Mouse (Mus musculus) lung, embryonic 15.5 days (tissue): ENCODE results near the gene Parva. TPM values are rescaled to one million over a fixed set of nuclear protein-coding genes. Genes with fewer than 3 reads are reported as not detected.
A peak's percentile ranks its signal among the peaks of the same experiment; 100 is the strongest.

ENCODE experiments used
- ATAC-seq: fragments of 200-750 bp; cut with Nextera tagmentation; 2 replicates; pipeline ENCODE4 v1.8.0; 2017; ENCODE audit warnings: moderate number of reproducible peaks, borderline replicate concordance; ENCODE audit not compliant: low FRiP score, low TSS enrichment; ENCODE audit errors: extremely low read depth
- H3K27ac ChIP-seq: fragments of 300-500 bp; sonication (generic); 2 replicates; pipeline ENCODE4 v1.5.1; 2015; ENCODE audit warnings: moderate library complexity, mild to moderate bottlenecking, inconsistent platforms
- H3K27me3 ChIP-seq: fragments of 300-500 bp; sonication (generic); 2 replicates; pipeline ENCODE4 v1.6.1; 2015; ENCODE audit warnings: inconsistent platforms
- H3K36me3 ChIP-seq: fragments of 300-500 bp; sonication (generic); 2 replicates; pipeline ENCODE4 v1.6.1; 2015; ENCODE audit warnings: inconsistent platforms
- H3K4me1 ChIP-seq: fragments of 300-500 bp; sonication (generic); 2 replicates; pipeline ENCODE4 v1.6.1; 2015; ENCODE audit warnings: inconsistent platforms
- H3K4me2 ChIP-seq: fragments of 300-500 bp; sonication (generic); 2 replicates; pipeline ENCODE4 v1.6.1; 2015; ENCODE audit warnings: inconsistent platforms, mild to moderate bottlenecking, moderate library complexity
- H3K4me3 ChIP-seq: fragments of 300-500 bp; sonication (generic); 2 replicates; pipeline ENCODE4 v1.5.1; 2015; ENCODE audit warnings: mild to moderate bottlenecking, inconsistent platforms
- H3K9ac ChIP-seq: fragments of 300-500 bp; sonication (generic); 2 replicates; pipeline ENCODE4 v1.6.1; 2015; ENCODE audit warnings: inconsistent platforms
- H3K9me3 ChIP-seq: fragments of 300-500 bp; sonication (generic); 2 replicates; pipeline ENCODE4 v1.6.1; 2016; ENCODE audit warnings: inconsistent platforms
- WGBS: fragments of 180-500 bp; shearing (Covaris S2); methylation state at CpG from one replicate; pipeline ENCODE4 v1.1.7; 2015; 5-methylcytosine and 5-hydroxymethylcytosine counted together
- polyA plus RNA-seq: library from polyadenylated mRNA; unstranded; fragments of >200 nt; fragmentation: Nextera tagmentation; extraction: Ambion mirVana; gene quantifications from 2 replicates; pipeline ENCODE4 v1.2.1, GENCODE M21; 2015

The Parva gene
- polyA plus RNA-seq, 1 experiment from 2014 or later = 109 TPM

GRCm38 (mm10) chr7:112400175-112400574 is 27.1 kb upstream of the Parva start:
- WGBS = 41% methylated on average over 6 of the region's 6 CpGs
- H3K4me2 ChIP-seq = no peak overlapping the region
- peaks cover 3% of the 10 kb centered on the region; the same call in 1 of the 2 replicates for H3K4me1 ChIP-seq
- no peak overlapping the region for H3K27ac ChIP-seq
- no peaks in the 10 kb centered on the region for H3K9me3 ChIP-seq
- ATAC-seq = peak; percentile 39; the same call in 1 of the 2 replicates
- H3K4me3 ChIP-seq = no peak overlapping the region
- no peak overlapping the region for H3K9ac ChIP-seq
- no peaks in the 10 kb centered on the region for H3K27me3 ChIP-seq
- no peaks in the 10 kb centered on the region for H3K36me3 ChIP-seq

GRCm38 (mm10) chr7:112405061-112405460 is 22.2 kb upstream of the Parva start:
- H3K4me3 ChIP-seq = no peak overlapping the region
- no peaks in the 10 kb centered on the region for H3K9me3 ChIP-seq
- H3K27ac ChIP-seq = no peak overlapping the region
- no peak overlapping the region for H3K4me2 ChIP-seq
- H3K36me3 ChIP-seq = no peaks in the 10 kb centered on the region
- WGBS = 32% methylated on average over 2 of the region's 2 CpGs
- no peak overlapping the region for H3K9ac ChIP-seq
- H3K4me1 ChIP-seq = peaks cover 7% of the 10 kb centered on the region; the same call in 1 of the 2 replicates
- no peaks in the 10 kb centered on the region for H3K27me3 ChIP-seq
- no peak for ATAC-seq

- no peaks in the 10 kb centered on the region for H3K9me3 ChIP-seq
- 62% methylated on average over 8 of the region's 8 CpGs for WGBS
- H3K9ac ChIP-seq = no peak overlapping the region
- no peak overlapping the region for H3K4me2 ChIP-seq
- H3K4me3 ChIP-seq = no peak overlapping the region
- H3K27ac ChIP-seq = no peak overlapping the region
- ATAC-seq = no peak
- peaks cover 7% of the 10 kb centered on the region; the same call in 1 of the 2 replicates for H3K4me1 ChIP-seq
- no peaks in the 10 kb centered on the region for H3K27me3 ChIP-seq
- H3K36me3 ChIP-seq = no peaks in the 10 kb centered on the region
Observed at GRCm38 (mm10) chr7:112405578-112405977, 21.7 kb upstream of the Parva start.

DNA sequence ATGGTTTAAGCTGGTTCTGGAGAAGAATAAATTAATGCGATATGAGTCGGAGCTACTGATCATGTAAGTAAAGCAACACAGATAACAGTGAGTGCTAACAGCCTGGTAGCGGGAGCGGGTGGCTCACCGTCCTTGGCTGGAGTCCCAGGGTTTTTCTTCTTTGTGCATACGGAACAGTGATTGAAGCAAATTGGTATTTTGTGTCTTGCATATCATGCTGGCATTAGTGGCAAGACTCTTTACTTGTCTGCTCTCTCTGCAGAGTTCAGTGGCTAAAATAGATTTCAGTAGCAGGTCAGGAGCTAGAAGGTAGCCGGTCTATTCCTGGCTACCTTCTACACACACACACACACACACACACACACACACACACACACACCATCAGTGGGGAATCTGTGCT is 19.7 kb upstream of the Parva start:
- 44% methylated on average over 7 of the region's 7 CpGs for WGBS
- H3K9me3 ChIP-seq = no peaks in the 10 kb centered on the region
- no peak overlapping the region for H3K4me2 ChIP-seq
- no peak overlapping the region for H3K4me3 ChIP-seq
- H3K4me1 ChIP-seq = peaks cover 7% of the 10 kb centered on the region; the same call in 1 of the 2 replicates
- no peaks in the 10 kb centered on the region for H3K27me3 ChIP-seq
- no peak overlapping the region for H3K9ac ChIP-seq
- H3K36me3 ChIP-seq = no peaks in the 10 kb centered on the region
- H3K27ac ChIP-seq = no peak overlapping the region
- ATAC-seq = no peak

- no peaks in the 10 kb centered on the region for H3K36me3 ChIP-seq
- H3K27ac ChIP-seq = no peak overlapping the region
- H3K27me3 ChIP-seq = no peaks in the 10 kb centered on the region
- ATAC-seq = no peak
- H3K9me3 ChIP-seq = no peaks in the 10 kb centered on the region
- no peak overlapping the region for H3K9ac ChIP-seq
- 80% methylated on average over 3 of the region's 3 CpGs for WGBS
- H3K4me3 ChIP-seq = no peak overlapping the region
- H3K4me1 ChIP-seq = peaks cover 6% of the 10 kb centered on the region; the same call in 1 of the 2 replicates
- no peak overlapping the region for H3K4me2 ChIP-seq
Observed at GRCm38 (mm10) chr7:112409991-112410390, 17.3 kb upstream of the Parva start.

GRCm38 (mm10) chr7:112413286-112413685 is 14.0 kb upstream of the Parva start:
- Histone ChIP-seq H3K36me3 (no peaks in the 10 kb centered on the region), H3K4me3 (no peak overlapping the region), H3K27ac (no peak overlapping the region), H3K4me2 (no peak overlapping the region), H3K27me3 (0 out of 2 replicates have a peak, but pooled peaks cover 4% of the 10 kb centered on the region), H3K9ac (no peak overlapping the region), H3K4me1 (peaks cover 20% of the 10 kb centered on the region), H3K9me3 (no peaks in the 10 kb centered on the region)
- no peak for ATAC-seq
- WGBS = 75% methylated on average over 6 of the region's 6 CpGs

- 0 out of 2 replicates have a peak, but pooled peaks cover 4% of the 10 kb centered on the region for H3K27me3 ChIP-seq
- no peaks in the 10 kb centered on the region for H3K9me3 ChIP-seq
- H3K4me2 ChIP-seq = peak overlapping the region; percentile 18; the same call in 1 of the 2 replicates
- H3K36me3 ChIP-seq = no peaks in the 10 kb centered on the region
- H3K4me1 ChIP-seq = peaks cover 20% of the 10 kb centered on the region
- 15% methylated on average over 14 of the region's 14 CpGs for WGBS
- peak overlapping the region; percentile 13; the same call in 1 of the 2 replicates for H3K27ac ChIP-seq
- no peak overlapping the region for H3K4me3 ChIP-seq
- no peak for ATAC-seq
- no peak overlapping the region for H3K9ac ChIP-seq
Observed at GRCm38 (mm10) chr7:112416058-112416526, 11.2 kb upstream of the Parva start.

DNA sequence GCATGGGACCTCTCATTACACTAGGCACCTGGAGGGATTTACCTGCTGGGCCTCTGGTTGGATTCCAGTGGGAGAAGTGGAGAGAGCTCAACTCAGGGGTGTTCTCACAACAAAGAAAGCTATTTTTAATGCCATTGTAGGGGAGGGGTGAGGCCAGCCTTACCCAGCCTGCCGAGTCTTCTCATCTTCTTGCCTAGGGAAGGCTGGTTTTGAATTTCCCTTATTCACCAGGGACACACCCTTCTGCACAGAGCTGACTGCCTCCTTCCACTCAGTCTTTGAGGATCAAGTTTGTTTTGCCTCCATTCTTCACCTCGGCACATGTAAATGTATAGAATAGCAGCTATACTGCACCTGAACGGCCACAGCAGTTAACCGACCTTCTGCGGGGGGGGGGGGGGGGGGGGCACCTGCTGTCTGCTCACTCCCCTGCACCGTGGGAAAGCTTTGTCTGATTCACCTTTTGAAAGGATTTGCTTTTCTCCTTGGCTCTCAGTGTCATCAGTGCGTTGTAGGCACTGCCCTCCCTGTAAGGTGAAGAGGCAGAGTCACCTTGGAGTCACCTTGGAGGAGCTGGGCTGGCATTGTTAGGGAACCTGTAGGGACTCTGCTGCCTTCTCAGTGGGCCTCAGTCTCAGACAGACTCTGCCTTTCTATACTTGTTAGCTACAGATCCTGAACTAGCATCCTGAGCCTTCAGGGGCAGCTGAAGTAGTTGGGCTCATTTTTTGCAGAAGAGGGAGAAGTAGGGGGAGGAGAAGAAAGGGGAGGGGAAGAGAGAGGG is 10.4 kb upstream of the Parva start:
- H3K4me2 ChIP-seq = no peak overlapping the region
- no peaks in the 10 kb centered on the region for H3K9me3 ChIP-seq
- ATAC-seq = no peak
- 29% methylated on average over 5 of the region's 7 CpGs for WGBS
- H3K4me1 ChIP-seq = peaks cover 20% of the 10 kb centered on the region
- H3K9ac ChIP-seq = no peak overlapping the region
- H3K27me3 ChIP-seq = 0 out of 2 replicates have a peak, but pooled peaks cover 4% of the 10 kb centered on the region
- no peak overlapping the region for H3K4me3 ChIP-seq
- H3K36me3 ChIP-seq = no peaks in the 10 kb centered on the region
- H3K27ac ChIP-seq = peak overlapping the region; percentile 47

DNA sequence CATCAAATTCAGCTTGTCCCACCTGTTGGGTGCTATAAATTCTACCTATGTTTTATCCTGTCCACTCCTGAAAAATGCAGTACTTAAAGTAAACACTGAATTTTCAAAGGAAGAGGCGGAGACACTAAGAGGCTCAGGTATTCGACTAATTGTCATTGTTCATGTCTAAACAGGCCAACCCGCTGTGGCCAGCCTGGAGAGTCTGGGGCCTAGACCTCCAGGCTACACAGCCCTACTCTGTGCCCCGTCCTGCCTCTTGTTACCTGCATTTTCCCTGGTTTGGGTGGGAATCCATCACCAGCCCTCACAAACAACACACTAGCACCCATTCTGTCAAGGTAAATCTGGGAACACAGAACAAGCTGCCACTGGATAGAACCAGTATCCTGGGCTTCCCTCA is 9.7 kb upstream of the Parva start:
- 68% methylated on average over 4 of the region's 4 CpGs for WGBS
- Histone ChIP-seq H3K27ac (no peak overlapping the region), H3K9ac (no peak overlapping the region), H3K4me2 (no peak overlapping the region), H3K36me3 (no peaks in the 10 kb centered on the region), H3K27me3 (0 out of 2 replicates have a peak, but pooled peaks cover 4% of the 10 kb centered on the region), H3K4me1 (peaks cover 20% of the 10 kb centered on the region), H3K4me3 (no peak overlapping the region), H3K9me3 (no peaks in the 10 kb centered on the region)
- ATAC-seq = no peak

DNA sequence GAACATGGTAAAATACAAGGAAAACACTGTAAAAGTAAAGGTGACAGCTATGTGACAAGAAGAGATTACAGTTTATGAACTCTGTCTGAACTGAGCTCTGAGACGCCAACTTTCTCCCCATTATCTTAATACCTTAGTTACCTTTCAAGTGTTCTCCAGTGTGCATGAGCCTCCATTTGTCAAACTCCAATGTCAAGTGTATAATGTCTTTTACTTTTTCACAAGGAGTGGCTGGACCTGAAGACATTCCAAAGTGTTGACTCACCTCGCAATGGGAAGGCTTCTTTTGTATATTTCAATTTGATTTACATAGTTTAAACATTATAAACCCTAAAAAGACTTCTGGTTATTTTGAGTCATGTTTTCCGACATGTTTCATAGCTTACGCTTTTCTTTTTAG is 3.9 kb upstream of the Parva start:
- Histone ChIP-seq H3K27ac (0 out of 2 replicates have a peak overlapping the region, but pooled peaks have one; percentile 29), H3K4me2 (no peak overlapping the region), H3K36me3 (no peaks in the 10 kb centered on the region), H3K9me3 (no peaks in the 10 kb centered on the region), H3K4me1 (peaks cover 13% of the 10 kb centered on the region), H3K4me3 (no peak overlapping the region), H3K9ac (no peak overlapping the region), H3K27me3 (no peaks in the 10 kb centered on the region)
- ATAC-seq = no peak
- 63% methylated on average over 4 of the region's 4 CpGs for WGBS

DNA sequence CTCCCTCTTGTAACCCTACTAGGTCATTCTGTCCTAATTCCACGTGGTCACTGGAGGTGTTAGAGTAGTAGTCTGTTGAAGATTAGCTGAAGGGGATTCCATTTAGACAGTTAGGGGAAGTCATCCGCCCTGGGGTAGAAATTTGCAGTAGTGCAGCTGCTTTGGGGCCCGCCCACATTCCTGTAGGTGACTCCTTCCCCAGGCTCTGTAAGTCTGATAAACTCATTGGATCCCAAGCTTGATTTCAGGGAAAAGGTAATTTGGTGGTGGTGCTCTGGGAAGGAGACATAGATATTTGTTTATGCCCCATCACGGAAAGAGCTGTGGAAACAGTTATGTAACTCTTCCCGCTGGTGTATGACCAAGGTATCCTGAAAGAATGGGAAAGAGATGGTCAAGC is 494 bp upstream of the Parva start:
- H3K4me2 ChIP-seq = peak overlapping the region; percentile 86
- no peak overlapping the region; the same call in 1 of the 2 replicates for H3K4me3 ChIP-seq
- no peaks in the 10 kb centered on the region for H3K27me3 ChIP-seq
- WGBS = 36% methylated on average over 5 of the region's 5 CpGs
- ATAC-seq = no peak
- no peaks in the 10 kb centered on the region for H3K9me3 ChIP-seq
- H3K27ac ChIP-seq = peak overlapping the region; percentile 98
- H3K9ac ChIP-seq = peak overlapping the region; percentile 97
- H3K36me3 ChIP-seq = no peaks in the 10 kb centered on the region
- peaks cover 23% of the 10 kb centered on the region for H3K4me1 ChIP-seq

GRCm38 (mm10) chr7:112428158-112428535 is 842 bp downstream of the Parva start:
- H3K4me1 ChIP-seq = peaks cover 23% of the 10 kb centered on the region
- ATAC-seq = peak; percentile 95
- under 1% methylated on average over 22 of the region's 22 CpGs for WGBS
- no peaks in the 10 kb centered on the region for H3K27me3 ChIP-seq
- H3K36me3 ChIP-seq = no peaks in the 10 kb centered on the region
- H3K4me2 ChIP-seq = peak overlapping the region; percentile 86
- H3K9ac ChIP-seq = peak overlapping the region; percentile 97
- no peaks in the 10 kb centered on the region for H3K9me3 ChIP-seq
- H3K27ac ChIP-seq = peak overlapping the region; percentile 98
- peak overlapping the region; percentile 62 for H3K4me3 ChIP-seq
